Mouse (Mus musculus) C2C12 (cell line): ENCODE results near the gene Mpdu1. TPM values are rescaled to one million over a fixed set of nuclear protein-coding genes. Genes with fewer than 3 reads are reported as not detected.

Experiments
- H3K27me3 ChIP-seq: one replicate; pipeline ENCODE4 v1.6.1; 2011; ENCODE audit not compliant: control insufficient read depth, insufficient read depth, insufficient read length
- H3K36me3 ChIP-seq: one replicate; pipeline ENCODE4 v1.6.1; 2011; ENCODE audit not compliant: control insufficient read depth, insufficient read depth
- H3K4me3 ChIP-seq: one replicate; pipeline ENCODE4 v1.5.1; 2011; ENCODE audit warnings: mild to moderate bottlenecking, control low read depth; ENCODE audit not compliant: poor library complexity, insufficient read depth, severe bottlenecking
- H3K79me2 ChIP-seq: one replicate; pipeline ENCODE4 v1.6.1; 2011; ENCODE audit not compliant: control insufficient read depth, insufficient read depth
- H3K79me3 ChIP-seq: one replicate; pipeline ENCODE4 v1.6.1; 2011; ENCODE audit warnings: low read depth, control low read depth
- H3ac ChIP-seq: one replicate; pipeline ENCODE3; 2011; ENCODE audit warnings: low read depth; ENCODE audit not compliant: control insufficient read depth, insufficient read length
- CEBPB ChIP-seq: IDR thresholded peaks from one replicate; pipeline ENCODE4 v1.6.1; 2011; ENCODE audit warnings: low read depth, mild to moderate bottlenecking, control low read depth, moderate library complexity
- CTCF ChIP-seq: IDR thresholded peaks from one replicate; pipeline ENCODE4 v1.5.1; 2011; ENCODE audit not compliant: control insufficient read depth, insufficient read depth, insufficient read length
- FOSL1 ChIP-seq: IDR thresholded peaks from one replicate; pipeline ENCODE4 v1.8.0; 2011; ENCODE audit warnings: mild to moderate bottlenecking, low read length; ENCODE audit not compliant: poor library complexity, insufficient read depth, severe bottlenecking
- MAX ChIP-seq: IDR thresholded peaks from one replicate; pipeline ENCODE4 v1.6.1; 2011; ENCODE audit warnings: mild to moderate bottlenecking, control low read depth
- MYOD1 ChIP-seq: IDR thresholded peaks from one replicate; pipeline ENCODE4 v1.6.1; 2011; ENCODE audit warnings: low read depth; ENCODE audit not compliant: control insufficient read depth, insufficient read length
- MYOG ChIP-seq: IDR thresholded peaks from one replicate; pipeline ENCODE4 v1.6.1; 2011; ENCODE audit not compliant: control insufficient read depth, insufficient read length; ENCODE audit errors: extremely low read depth
- USF1 ChIP-seq: IDR thresholded peaks from one replicate; pipeline ENCODE4 v1.6.1; 2011; ENCODE audit warnings: low read depth, mild to moderate bottlenecking, control low read depth, moderate library complexity
- microRNA-seq: library from miRNA; unstranded; fragments of <30 nt; microRNA quantifications from one replicate; pipeline ENCODE4, GENCODE M21; 2019; ENCODE audit warnings: borderline microRNAs expressed
- polyA plus RNA-seq: library from polyadenylated mRNA; unstranded; fragments of >200 nt; fragmentation: generic; extraction: Trizol; gene quantifications from one replicate; pipeline ENCODE4 v1.2.1, GENCODE M21; 2012; ENCODE audit warnings: missing spikeins

Mpdu1 gene
- polyA plus RNA-seq, 1 experiment, result 95.8 TPM

GRCm38 (mm10) chr11:69613553-69614256 is 48.7 kb downstream of the Mpdu1 start:
- Histone ChIP-seq H3K79me3 (no peaks in the 10 kb centered on the region), H3K36me3 (no peaks in the 10 kb centered on the region), H3ac (no peak overlapping the region), H3K79me2 (no peaks in the 10 kb centered on the region), H3K27me3 (peaks cover 13% of the 10 kb centered on the region), H3K4me3 (no peak overlapping the region)
- TF ChIP-seq CEBPB (no peak), MAX (no peak), MYOD1 (no peak), CTCF (peak; percentile 51), MYOG (no peak), USF1 (no peak)

- TF ChIP-seq MYOD1, result no peak
- TF ChIP-seq FOSL1, result no peak
- TF ChIP-seq MYOG, result no peak
- TF ChIP-seq USF1, result no peak
- TF ChIP-seq CEBPB, result no peak
- TF ChIP-seq MAX, result no peak
- TF ChIP-seq CTCF, result no peak
- Histone ChIP-seq H3ac (no peak overlapping the region), H3K36me3 (no peaks in the 10 kb centered on the region), H3K27me3 (peaks cover 9% of the 10 kb centered on the region), H3K79me3 (no peaks in the 10 kb centered on the region), H3K79me2 (no peaks in the 10 kb centered on the region), H3K4me3 (no peak overlapping the region)
Observed at GRCm38 (mm10) chr11:69610899-69611298, 51.5 kb downstream of the Mpdu1 start.

GRCm38 (mm10) chr11:69609416-69609815 is 53.0 kb downstream of the Mpdu1 start:
- no peaks in the 10 kb centered on the region for H3K79me2 ChIP-seq
- H3K27me3 ChIP-seq, result peaks cover 17% of the 10 kb centered on the region
- no peaks in the 10 kb centered on the region for H3K36me3 ChIP-seq
- no peak overlapping the region for H3K4me3 ChIP-seq
- no peaks in the 10 kb centered on the region for H3K79me3 ChIP-seq
- H3ac ChIP-seq, result no peak overlapping the region
- TF ChIP-seq USF1 (peak; percentile 66), CEBPB (no peak), CTCF (no peak), FOSL1 (no peak)

GRCm38 (mm10) chr11:69608525-69608924 is 53.9 kb downstream of the Mpdu1 start:
- Histone ChIP-seq H3K4me3 (no peak overlapping the region), H3K79me3 (no peaks in the 10 kb centered on the region), H3K36me3 (no peaks in the 10 kb centered on the region), H3K79me2 (no peaks in the 10 kb centered on the region), H3K27me3 (peaks cover 26% of the 10 kb centered on the region), H3ac (no peak overlapping the region)
- TF ChIP-seq MYOD1 (no peak), MYOG (no peak)

- Histone ChIP-seq H3K79me2 (no peaks in the 10 kb centered on the region), H3K4me3 (no peak overlapping the region), H3K79me3 (no peaks in the 10 kb centered on the region), H3K27me3 (peaks cover 31% of the 10 kb centered on the region), H3K36me3 (no peaks in the 10 kb centered on the region), H3ac (no peak overlapping the region)
- no peak for TF ChIP-seq USF1
- no peak for TF ChIP-seq CTCF
Observed at GRCm38 (mm10) chr11:69606832-69607231, 55.6 kb downstream of the Mpdu1 start.

Small RNA genes lying within 50 kb of the gene (microRNA-seq; reads per million reads assigned to microRNA genes)
- gene Mir1934, result 5.2 reads per million, percentile 53 among the genes with 10 or more reads in this experiment
- gene Mir467f, result not detected

Other genes starting within 250 kb of the Mpdu1 start
- 9.0 TPM for gene Kdm6b, start 249.0 kb downstream of the Mpdu1 start, polyA plus RNA-seq
- gene Dnah2, start 113.5 kb downstream of the Mpdu1 start, polyA plus RNA-seq, result 0.14 TPM
- 0.61 TPM for gene Efnb3, start 102.4 kb downstream of the Mpdu1 start, polyA plus RNA-seq
- gene Wrap53, start 82.4 kb downstream of the Mpdu1 start, polyA plus RNA-seq, result 21.9 TPM
- gene Trp53, start 82.3 kb downstream of the Mpdu1 start, polyA plus RNA-seq, result 226 TPM
- 0.20 TPM for gene Atp1b2, start 56.7 kb downstream of the Mpdu1 start, polyA plus RNA-seq
- gene Shbg, start 44.7 kb downstream of the Mpdu1 start, polyA plus RNA-seq, result 0.18 TPM
- gene Sat2, start 40.6 kb downstream of the Mpdu1 start, polyA plus RNA-seq, result 3.8 TPM
- 96.0 TPM for gene Fxr2, start 29.7 kb downstream of the Mpdu1 start, polyA plus RNA-seq
- gene Sox15, start 7.3 kb downstream of the Mpdu1 start, polyA plus RNA-seq, result 0.08 TPM
- gene Cd68, start 3.5 kb upstream of the Mpdu1 start, polyA plus RNA-seq, result 1.5 TPM
- gene Eif4a1, start 9.8 kb upstream of the Mpdu1 start, polyA plus RNA-seq, result 1,304 TPM
- 89.0 TPM for gene Senp3, start 19.4 kb upstream of the Mpdu1 start, polyA plus RNA-seq
- 0.28 TPM for gene Tnfsf13, start 23.1 kb upstream of the Mpdu1 start, polyA plus RNA-seq
- 6.4 TPM for gene Tnfsf12, start 33.2 kb upstream of the Mpdu1 start, polyA plus RNA-seq
- gene Tnfsfm13, start 33.5 kb upstream of the Mpdu1 start, polyA plus RNA-seq, result 1.5 TPM
- gene Polr2a, start 96.0 kb upstream of the Mpdu1 start, polyA plus RNA-seq, result 84.2 TPM
- gene Slc35g3, start 99.3 kb upstream of the Mpdu1 start, polyA plus RNA-seq, result 0.08 TPM
- gene Zbtb4, start 103.3 kb upstream of the Mpdu1 start, polyA plus RNA-seq, result 3.0 TPM
- 37.7 TPM for gene Chrnb1, start 133.3 kb upstream of the Mpdu1 start, polyA plus RNA-seq
- 4.2 TPM for gene Fgf11, start 139.2 kb upstream of the Mpdu1 start, polyA plus RNA-seq
- gene Tmem102, start 143.0 kb upstream of the Mpdu1 start, polyA plus RNA-seq, result 0.32 TPM
- gene Gm39566, start 152.7 kb upstream of the Mpdu1 start, polyA plus RNA-seq, result not detected
- not detected for gene Spem2, start 155.8 kb upstream of the Mpdu1 start, polyA plus RNA-seq
- not detected for gene Spem1, start 159.5 kb upstream of the Mpdu1 start, polyA plus RNA-seq
- gene Nlgn2, start 175.1 kb upstream of the Mpdu1 start, polyA plus RNA-seq, result 10.7 TPM
- 260 TPM for gene Tmem256, start 175.9 kb upstream of the Mpdu1 start, polyA plus RNA-seq
- gene Plscr3, start 183.7 kb upstream of the Mpdu1 start, polyA plus RNA-seq, result 82.7 TPM
- gene Tnk1, start 196.1 kb upstream of the Mpdu1 start, polyA plus RNA-seq, result not detected
- gene Tmem95, start 215.4 kb upstream of the Mpdu1 start, polyA plus RNA-seq, result not detected
- 17.2 TPM for gene Kctd11, start 218.8 kb upstream of the Mpdu1 start, polyA plus RNA-seq
- gene Acap1, start 232.9 kb upstream of the Mpdu1 start, polyA plus RNA-seq, result 0.21 TPM
- 2.4 TPM for gene 2810408A11Rik, start 238.3 kb upstream of the Mpdu1 start, polyA plus RNA-seq
- gene Neurl4, start 238.4 kb upstream of the Mpdu1 start, polyA plus RNA-seq, result 38.4 TPM